16 mouse cellular contexts compared by ENCODE assay signal in the genomic region with DNA sequence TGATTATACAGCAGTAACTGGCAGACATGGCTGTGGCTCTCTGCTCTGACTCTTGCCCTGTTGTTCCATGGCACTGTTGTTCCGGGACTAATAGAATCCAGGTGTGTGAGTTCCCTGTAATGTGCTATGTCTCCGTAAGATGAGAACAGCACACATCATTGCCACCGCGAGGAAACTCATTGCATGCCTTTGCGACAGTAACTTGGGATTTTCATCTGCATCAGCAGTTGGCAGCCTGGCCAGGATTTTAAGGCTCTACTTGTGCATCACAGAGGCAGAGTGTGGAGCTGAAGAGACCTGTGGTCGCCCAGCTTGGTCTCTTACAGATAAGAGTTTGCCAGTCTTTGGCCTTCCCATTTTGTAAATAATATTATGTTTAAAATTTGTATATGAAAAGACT. TPM values are rescaled to one million over a fixed set of nuclear protein-coding genes. Genes with fewer than 3 reads are reported as not detected.
DNase-seq lines count a peak whose midpoint lies in the region; ATAC-seq and TF ChIP-seq lines count a peak whose summit lies in the region.
"Had no signal": no experiment of that assay in that cellular context is flagged by ENCODE, and none has a peak within 500 bp of the region (broad histone marks: within the 10 kb centered on the region; RNA-seq: fewer than 3 reads in every experiment).

No protein-coding gene starts in this region.

- H3K4me1 ChIP-seq in bone marrow, adult 2 months (ENCODE audit: control insufficient read depth, insufficient read depth, low read length) = peaks cover 6% of the 10 kb centered on the region; the same call in 1 of the 2 replicates
- peaks cover 27% of the 10 kb centered on the region for H3K4me1 ChIP-seq in limb, embryonic 10.5 days
- peaks cover 52 to 68% of the 10 kb centered on the region in 2 experiments for H3K4me1 ChIP-seq in liver, embryonic 14.5 days (replicated peaks; ENCODE audit: control insufficient read depth in 2 of 2, insufficient read depth in 2 of 2, low read length in 1 of 2)
- no peaks in the 10 kb centered on the region for H3K4me1 ChIP-seq in thymus, adult 2 months (replicated peaks; ENCODE audit: control insufficient read depth, insufficient read depth, low read length)

- no peaks in the 10 kb centered on the region for H3K9me3 ChIP-seq in limb, embryonic 10.5 days (replicated peaks)
- no peaks in the 10 kb centered on the region for H3K9me3 ChIP-seq in liver, embryonic 14.5 days (ENCODE audit: control insufficient read depth, low read length)
- H3K9me3 ChIP-seq: heart, embryonic 15.5 days had no signal

- WGBS in bone marrow, adult 2 months = 76% methylated on average over 6 of the region's 6 CpGs
- WGBS in limb, embryonic 10.5 days = 33% methylated on average over 6 of the region's 6 CpGs
- 55% methylated on average over 6 of the region's 6 CpGs for WGBS in liver, embryonic 14.5 days (ENCODE audit: insufficient replicate concordance)
- WGBS in thymus, adult 2 months = 94% methylated on average over 6 of the region's 6 CpGs

- DNase-seq in 3T3-L1 (ENCODE audit: low read depth, low spot score) = peak; percentile 42
- DNase-seq in limb, embryonic 10.5 days (ENCODE audit: low spot score) = peak; percentile 46
- no peak for DNase-seq in liver, embryonic 14.5 days (ENCODE audit: low read depth in 3 of 3, low spot score in 3 of 3)
- DNase-seq in thymus, adult 2 months = no peak
- no peak for DNase-seq in frontal cortex, adult 2 months (ENCODE audit: extremely low spot score in 1 of 2, low spot score in 1 of 2)
- DNase-seq: cerebellum, adult 11 months; cerebellum, postnatal 36 days; lung, embryonic 14.5 days; right cerebral cortex, postnatal 14 days; thymus, postnatal 4 days had no signal

- no peak for TF ChIP-seq EP300 in liver, embryonic 14.5 days (IDR thresholded peaks at IDR 0.05; ENCODE audit: low read depth)

- H3K27me3 ChIP-seq in limb, embryonic 10.5 days (ENCODE audit: low read depth, poor library complexity, severe bottlenecking) = no peaks in the 10 kb centered on the region
- no peaks in the 10 kb centered on the region for H3K27me3 ChIP-seq in liver, embryonic 14.5 days (ENCODE audit: control insufficient read depth, insufficient read depth, low read length)
- no peaks in the 10 kb centered on the region for H3K27me3 ChIP-seq in thymus, adult 2 months (ENCODE audit: control insufficient read depth, insufficient read depth, low read length)
- H3K27me3 ChIP-seq: heart, embryonic 15.5 days had no signal

- H3K27ac ChIP-seq in bone marrow, adult 2 months (ENCODE audit: control insufficient read depth, insufficient read depth, low read depth, low read length, poor library complexity) = peak overlapping the region; percentile 64
- peak overlapping the region; percentile 47; the same call in 1 of the 2 replicates for H3K27ac ChIP-seq in limb, embryonic 10.5 days
- H3K27ac ChIP-seq in liver, embryonic 14.5 days = peak overlapping the region; percentile 89
- H3K27ac ChIP-seq in thymus, adult 2 months (ENCODE audit: control insufficient read depth, insufficient read depth, low read length) = no peak overlapping the region
- H3K27ac ChIP-seq: heart, embryonic 15.5 days; stomach, postnatal 0 days had no signal

- ATAC-seq in liver, embryonic 14.5 days (ENCODE audit: insufficient read depth) = peak; percentile 50; the same call in 1 of the 2 replicates
- ATAC-seq in cerebellum, adult (ENCODE audit: insufficient number of reproducible peaks, low FRiP score, low TSS enrichment) = no peak
- ATAC-seq: activated CD4-positive, CD25-positive, alpha-beta regulatory T cell, adult 4 months; inflammation-experienced regulatory T-cells, adult 6 months had no signal

- TF ChIP-seq POLR2A in bone marrow, adult 2 months (IDR thresholded peaks at IDR 0.05; ENCODE audit: borderline replicate concordance, control insufficient read depth, low read depth, low read length) = no peak
- no peak for TF ChIP-seq POLR2A in thymus, adult 2 months (IDR thresholded peaks at IDR 0.05; ENCODE audit: control insufficient read depth, extremely low read depth, insufficient read depth, low read length, poor library complexity)

- no peak overlapping the region for H3K4me3 ChIP-seq in bone marrow, adult 2 months (replicated peaks; ENCODE audit: control insufficient read depth, low read depth, low read length)
- no peak overlapping the region for H3K4me3 ChIP-seq in limb, embryonic 10.5 days
- H3K4me3 ChIP-seq in liver, embryonic 14.5 days (ENCODE audit: insufficient read depth in 1 of 2, low read depth in 2 of 2, low read length in 2 of 2) = no peak overlapping the region
- H3K4me3 ChIP-seq in thymus, adult 2 months (ENCODE audit: control insufficient read depth, insufficient read depth, low read length) = no peak overlapping the region
- H3K4me3 ChIP-seq: heart, embryonic 15.5 days had no signal

- no peak for TF ChIP-seq CTCF in bone marrow, adult 2 months (IDR thresholded peaks at IDR 0.05; ENCODE audit: control insufficient read depth, insufficient read depth, low read length)
- TF ChIP-seq CTCF in liver, embryonic 14.5 days (IDR thresholded peaks at IDR 0.05; ENCODE audit: low read depth) = no peak
- TF ChIP-seq CTCF in thymus, adult 2 months (IDR thresholded peaks at IDR 0.05; ENCODE audit: borderline replicate concordance, control insufficient read depth, extremely low read depth, insufficient read depth, low read length, poor library complexity) = no peak

- H3K36me3 ChIP-seq in limb, embryonic 10.5 days = peaks cover 31% of the 10 kb centered on the region
- peaks cover 24% of the 10 kb centered on the region for H3K36me3 ChIP-seq in liver, embryonic 14.5 days (replicated peaks; ENCODE audit: control insufficient read depth, insufficient read depth, low read depth)
- 0 out of 2 replicates have a peak, but pooled peaks cover 3% of the 10 kb centered on the region for H3K36me3 ChIP-seq in thymus, adult 2 months (ENCODE audit: control insufficient read depth, insufficient read depth, low read length)

- peak overlapping the region; percentile 69 for H3K4me2 ChIP-seq in liver, embryonic 14.5 days (ENCODE audit: low read depth)
- H3K4me2 ChIP-seq: heart, embryonic 15.5 days; lung, embryonic 14.5 days had no signal

- peak overlapping the region; percentile 58; the same call in 1 of the 2 replicates for H3K9ac ChIP-seq in liver, embryonic 14.5 days (replicated peaks)
- H3K9ac ChIP-seq: heart, embryonic 15.5 days; lung, embryonic 14.5 days had no signal

RNA-seq across cellular contexts. Expression of gene Leprot, which starts 6.7 kb away (rescaled TPM):
- 18.7 and 30.9 TPM in 2 replicates for polyA plus RNA-seq in bone marrow, adult 2 months (2011; ENCODE audit: insufficient read depth, insufficient read length, low replicate concordance, missing spikeins)
- polyA plus RNA-seq in limb, embryonic 10.5 days (2016; fragmentation: Nextera tagmentation; extraction: Ambion mirVana) = 54.6 and 64.8 TPM in 2 replicates
- polyA plus RNA-seq in liver, embryonic 14.5 days (2012; rRNA removed) = 35.5 and 43.7 TPM in 2 replicates
- 51.1 and 55.6 TPM in 2 replicates for polyA plus RNA-seq in liver, embryonic 14.5 days (2014; fragmentation: Nextera tagmentation; extraction: Ambion mirVana)
- 35.5 and 43.1 TPM in 2 replicates for polyA plus RNA-seq in thymus, adult 2 months (2012; rRNA removed)
- 38.8 and 39.0 TPM in 2 replicates for polyA plus RNA-seq in frontal cortex, adult 2 months (2012; rRNA removed)

Comparison
In these comparisons a context has a peak if more than half of its experiments do, and no peak if none do; other contexts are left out.
1. DNase-seq: peak in 3T3-L1 (single experiment) and limb, embryonic 10.5 days (single experiment); none in liver, embryonic 14.5 days (0 of 3), thymus, adult 2 months (single experiment) and frontal cortex, adult 2 months (0 of 2).